Mouse (Mus musculus) heart, embryonic 10.5 days (tissue): ENCODE measurements around the gene Gramd4. TPM values are rescaled to one million over a fixed set of nuclear protein-coding genes. Genes with fewer than 3 reads are reported as not detected.

ENCODE experiments used
- DNase-seq: peaks from one replicate; pipeline ENCODE4 v3.0.0-alpha.2; 2017; ENCODE audit warnings: low spot score
- H3K27ac ChIP-seq: fragments of 300-500 bp; sonication (generic); 2 replicates; pipeline ENCODE4 v1.5.1; 2016; ENCODE audit warnings: mild to moderate bottlenecking
- H3K27me3 ChIP-seq: fragments of 300-500 bp; sonication (generic); 2 replicates; pipeline ENCODE4 v1.6.1; 2016; ENCODE audit warnings: mild to moderate bottlenecking; ENCODE audit not compliant: poor library complexity, insufficient read depth, severe bottlenecking
- H3K36me3 ChIP-seq: fragments of 300-500 bp; sonication (generic); 2 replicates; pipeline ENCODE4 v1.6.1; 2016; ENCODE audit warnings: mild to moderate bottlenecking, moderate library complexity
- H3K4me1 ChIP-seq: fragments of 300-500 bp; sonication (generic); 2 replicates; pipeline ENCODE4 v1.6.1; 2016; ENCODE audit warnings: mild to moderate bottlenecking
- H3K4me3 ChIP-seq: fragments of 300-500 bp; sonication (generic); 2 replicates; pipeline ENCODE4 v1.5.1; 2016; ENCODE audit warnings: mild to moderate bottlenecking, moderate library complexity
- H3K9me3 ChIP-seq: fragments of 300-500 bp; sonication (generic); 2 replicates; pipeline ENCODE4 v1.6.1; 2016; ENCODE audit warnings: mild to moderate bottlenecking, moderate library complexity
- WGBS: fragments of 180-500 bp; shearing (Covaris S2); methylation state at CpG from one replicate; pipeline ENCODE4 v1.1.7; 2016; 5-methylcytosine and 5-hydroxymethylcytosine counted together
- polyA plus RNA-seq: library from polyadenylated mRNA; unstranded; fragments of >200 nt; fragmentation: Nextera tagmentation; extraction: Ambion mirVana; gene quantifications from 2 replicates; pipeline ENCODE4 v1.2.1, GENCODE M21; 2016

The Gramd4 gene
- polyA plus RNA-seq, 1 experiment from 2014 or later: 9.6 TPM

GRCm38 (mm10) chr15:86077934-86078333 lies 20.4 kb downstream of the Gramd4 start:
- Histone ChIP-seq H3K27ac (peak overlapping the region; percentile 50; the same call in 1 of the 2 replicates), H3K4me3 (no peak overlapping the region), H3K9me3 (no peaks in the 10 kb centered on the region), H3K36me3 (peaks cover 2% of the 10 kb centered on the region; the same call in 1 of the 2 replicates), H3K4me1 (peaks cover 81% of the 10 kb centered on the region), H3K27me3 (no peaks in the 10 kb centered on the region)
- DNase-seq: no peak
- 46% methylated on average over 5 of the region's 5 CpGs for WGBS

- Histone ChIP-seq H3K36me3 (peaks cover 2% of the 10 kb centered on the region; the same call in 1 of the 2 replicates), H3K27ac (peak overlapping the region; percentile 60), H3K9me3 (no peaks in the 10 kb centered on the region), H3K4me1 (peaks cover 84% of the 10 kb centered on the region), H3K4me3 (no peak overlapping the region), H3K27me3 (no peaks in the 10 kb centered on the region)
- no peak for DNase-seq
- 60% methylated on average over 18 of the region's 18 CpGs for whole genome bisulfite sequencing
Observed at GRCm38 (mm10) chr15:86078481-86079216, 21.2 kb downstream of the Gramd4 start.

GRCm38 (mm10) chr15:86079467-86079866 lies 22.0 kb downstream of the Gramd4 start:
- Histone ChIP-seq H3K27me3 (no peaks in the 10 kb centered on the region), H3K4me1 (peaks cover 84% of the 10 kb centered on the region), H3K36me3 (peaks cover 2% of the 10 kb centered on the region; the same call in 1 of the 2 replicates), H3K4me3 (no peak overlapping the region), H3K9me3 (no peaks in the 10 kb centered on the region), H3K27ac (peak overlapping the region; percentile 60)
- DNase-seq: no peak
- 52% methylated on average over 5 of the region's 5 CpGs for WGBS

- no peaks in the 10 kb centered on the region for H3K27me3 ChIP-seq
- DNase-seq: no peak
- 66% methylated on average over 4 of the region's 4 CpGs for whole genome bisulfite sequencing
- no peaks in the 10 kb centered on the region for H3K9me3 ChIP-seq
- peaks cover 84% of the 10 kb centered on the region for H3K4me1 ChIP-seq
- H3K27ac ChIP-seq: peak overlapping the region; percentile 60
- H3K36me3 ChIP-seq: no peaks in the 10 kb centered on the region
- H3K4me3 ChIP-seq: no peak overlapping the region
Observed at GRCm38 (mm10) chr15:86079876-86080275, 22.4 kb downstream of the Gramd4 start.

- Histone ChIP-seq H3K4me1 (peaks cover 89% of the 10 kb centered on the region), H3K27me3 (no peaks in the 10 kb centered on the region), H3K4me3 (no peak overlapping the region), H3K9me3 (no peaks in the 10 kb centered on the region), H3K27ac (peak overlapping the region; percentile 82; the same call in 1 of the 2 replicates), H3K36me3 (no peaks in the 10 kb centered on the region)
- 93% methylated on average over 1 of the region's 1 CpGs for WGBS
- no peak for DNase-seq
Observed at GRCm38 (mm10) chr15:86080408-86080807, 22.9 kb downstream of the Gramd4 start.

- H3K9me3 ChIP-seq: no peaks in the 10 kb centered on the region
- peak overlapping the region; percentile 82 for H3K27ac ChIP-seq
- H3K27me3 ChIP-seq: no peaks in the 10 kb centered on the region
- no peaks in the 10 kb centered on the region for H3K36me3 ChIP-seq
- DNase-seq: no peak
- H3K4me1 ChIP-seq: peaks cover 89% of the 10 kb centered on the region
- H3K4me3 ChIP-seq: no peak overlapping the region
- 61% methylated on average over 12 of the region's 12 CpGs for WGBS
Observed at GRCm38 (mm10) chr15:86081654-86082053, 24.2 kb downstream of the Gramd4 start.

GRCm38 (mm10) chr15:86082551-86082961 lies 25.1 kb downstream of the Gramd4 start:
- Histone ChIP-seq H3K27me3 (no peaks in the 10 kb centered on the region), H3K9me3 (no peaks in the 10 kb centered on the region), H3K27ac (peak overlapping the region; percentile 82), H3K4me3 (no peak overlapping the region), H3K36me3 (no peaks in the 10 kb centered on the region), H3K4me1 (peaks cover 92% of the 10 kb centered on the region)
- no peak for DNase-seq
- WGBS: 81% methylated on average over 11 of the region's 11 CpGs

- Histone ChIP-seq H3K27ac (peak overlapping the region; percentile 82), H3K4me3 (peak overlapping the region; percentile 13; the same call in 1 of the 2 replicates), H3K9me3 (no peaks in the 10 kb centered on the region), H3K4me1 (peaks cover 91% of the 10 kb centered on the region), H3K27me3 (no peaks in the 10 kb centered on the region), H3K36me3 (no peaks in the 10 kb centered on the region)
- WGBS: 9% methylated on average over 6 of the region's 6 CpGs
- peak; percentile 84 for DNase-seq
Observed at GRCm38 (mm10) chr15:86083261-86083741, 25.8 kb downstream of the Gramd4 start.

GRCm38 (mm10) chr15:86085301-86086225 lies 28.1 kb downstream of the Gramd4 start:
- Histone ChIP-seq H3K36me3 (no peaks in the 10 kb centered on the region), H3K9me3 (no peaks in the 10 kb centered on the region), H3K27me3 (no peaks in the 10 kb centered on the region), H3K27ac (peak overlapping the region; percentile 86), H3K4me3 (peak overlapping the region; percentile 22; the same call in 1 of the 2 replicates), H3K4me1 (peaks cover 91% of the 10 kb centered on the region)
- no peak for DNase-seq
- 24% methylated on average over 17 of the region's 17 CpGs for WGBS

- no peak for DNase-seq
- H3K4me3 ChIP-seq: no peak overlapping the region
- H3K27me3 ChIP-seq: no peaks in the 10 kb centered on the region
- 0 out of 2 replicates have a peak, but pooled peaks cover 1% of the 10 kb centered on the region for H3K36me3 ChIP-seq
- 68% methylated on average over 8 of the region's 8 CpGs for WGBS
- peaks cover 87% of the 10 kb centered on the region for H3K4me1 ChIP-seq
- no peaks in the 10 kb centered on the region for H3K9me3 ChIP-seq
- H3K27ac ChIP-seq: peak overlapping the region; percentile 86
Observed at GRCm38 (mm10) chr15:86086291-86086706, 28.8 kb downstream of the Gramd4 start.

GRCm38 (mm10) chr15:86087591-86088149 lies 30.2 kb downstream of the Gramd4 start:
- peak overlapping the region; percentile 53; the same call in 1 of the 2 replicates for H3K27ac ChIP-seq
- H3K4me3 ChIP-seq: no peak overlapping the region
- 68% methylated on average over 14 of the region's 14 CpGs for WGBS
- H3K27me3 ChIP-seq: no peaks in the 10 kb centered on the region
- no peak for DNase-seq
- H3K36me3 ChIP-seq: 0 out of 2 replicates have a peak, but pooled peaks cover 4% of the 10 kb centered on the region
- no peaks in the 10 kb centered on the region for H3K9me3 ChIP-seq
- H3K4me1 ChIP-seq: peaks cover 74% of the 10 kb centered on the region

- H3K27ac ChIP-seq: peak overlapping the region; percentile 49; the same call in 1 of the 2 replicates
- no peaks in the 10 kb centered on the region for H3K27me3 ChIP-seq
- H3K4me3 ChIP-seq: no peak overlapping the region
- no peaks in the 10 kb centered on the region for H3K9me3 ChIP-seq
- DNase-seq: no peak
- H3K36me3 ChIP-seq: 0 out of 2 replicates have a peak, but pooled peaks cover 4% of the 10 kb centered on the region
- WGBS: 84% methylated on average over 11 of the region's 11 CpGs
- H3K4me1 ChIP-seq: peaks cover 67% of the 10 kb centered on the region
Observed at GRCm38 (mm10) chr15:86088266-86088790, 30.8 kb downstream of the Gramd4 start.
